Mouse (Mus musculus): ENCODE data around the gene Orc1. TPM values are rescaled to one million over a fixed set of nuclear protein-coding genes. Genes with fewer than 3 reads are reported as not detected.

The Orc1 gene
- polyA plus RNA-seq (2012; ENCODE audit: insufficient read depth, insufficient read length, low replicate concordance, missing spikeins) = not detected in 2 replicates

DNA sequence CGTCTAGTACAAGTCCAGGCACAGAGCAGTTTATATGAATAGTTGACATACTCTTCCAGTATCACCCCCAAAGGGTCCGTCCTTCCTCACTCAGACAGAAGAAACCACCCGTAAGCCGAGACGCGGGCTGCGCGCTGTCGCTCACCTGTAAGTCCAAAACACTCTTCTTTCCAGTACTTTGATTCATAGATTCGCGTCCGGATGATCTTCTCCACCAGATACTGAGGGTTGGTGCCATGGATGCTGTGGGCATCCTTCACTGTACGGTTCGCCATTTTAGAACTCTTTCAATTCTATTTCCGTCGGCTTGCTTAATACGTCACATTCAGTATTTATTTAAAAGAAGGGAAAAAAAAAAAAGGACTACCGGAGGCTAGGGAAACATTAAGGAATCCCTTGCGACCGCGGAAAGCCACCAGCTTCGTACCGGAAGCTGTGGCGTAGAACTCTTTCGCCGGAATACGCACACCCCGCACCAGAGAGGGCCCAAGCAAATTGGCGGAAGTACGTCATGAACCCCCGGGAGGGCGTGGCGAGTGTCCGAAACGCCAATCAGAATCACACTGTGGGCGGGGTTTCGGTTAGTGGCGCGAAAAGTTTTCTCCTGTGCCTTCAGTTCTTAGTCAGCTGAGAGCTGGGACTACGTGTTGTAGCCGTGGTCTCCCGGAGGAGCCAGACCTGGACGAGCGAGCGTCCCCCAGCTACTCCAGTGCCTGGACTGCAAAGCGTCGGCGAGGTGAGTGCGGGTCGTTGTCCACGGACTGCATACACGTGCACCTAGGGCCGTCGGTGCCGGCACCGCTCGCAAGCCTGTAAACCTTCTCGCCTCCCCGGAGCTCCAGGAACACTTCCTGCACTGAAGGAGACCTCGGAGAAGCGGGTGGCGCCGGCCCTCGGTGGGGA lies at the start of gene Orc1, which contains the start of gene Prpf38a:
Gene Orc1 (plus strand): TSS at position 584 of the 903 bp plus-strand sequence.
Gene Prpf38a (minus strand): TSS at position 497 of the 903 bp plus-strand sequence.
- WGBS = under 1% methylated on average over 64 of the region's 64 CpGs
- peak within 1 kb of the TSS; percentile 85 for H3K4me3 ChIP-seq (ENCODE audit: insufficient read depth, low read depth, low read length)
- no peak for TF ChIP-seq CTCF (IDR thresholded peaks at IDR 0.05; ENCODE audit: insufficient read depth, low read depth, low read length)
- peak; percentile 46; the same call in 1 of the 2 replicates for TF ChIP-seq POLR2A (IDR thresholded peaks at IDR 0.05; ENCODE audit: insufficient read depth, low read depth, low read length)
- peak within 1 kb of the TSS; percentile 64; the same call in 1 of the 2 replicates for H3K27ac ChIP-seq (ENCODE audit: insufficient read depth, low read depth, low read length)
- peaks cover 12% of the 10 kb centered on the region for H3K4me1 ChIP-seq (ENCODE audit: control insufficient read depth, insufficient read depth, low read length)

DNA sequence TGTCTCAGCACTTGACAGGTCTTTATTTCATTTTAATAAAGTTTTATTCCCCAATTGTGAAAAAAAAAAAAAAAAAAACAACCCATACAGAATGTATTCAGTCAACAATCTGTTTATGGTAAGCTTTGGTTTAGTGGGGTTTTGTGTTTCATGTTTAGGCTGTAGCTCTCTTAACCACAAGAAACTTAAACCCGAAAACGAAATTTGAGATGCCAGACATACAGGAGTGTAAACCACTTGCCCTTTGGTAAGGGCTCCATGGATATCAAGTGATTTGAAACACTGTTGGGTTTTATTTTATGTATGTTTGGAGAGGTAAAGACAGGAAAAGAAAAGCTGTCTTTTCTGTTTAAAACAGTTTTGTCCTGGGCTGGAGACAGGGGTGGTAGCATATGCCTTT lies 39.5 kb upstream of the Orc1 start:
- no peak overlapping the region for H3K4me3 ChIP-seq (ENCODE audit: insufficient read depth, low read depth, low read length)
- WGBS = 96% methylated on average over 2 of the region's 2 CpGs
- no peak overlapping the region for H3K27ac ChIP-seq (ENCODE audit: insufficient read depth, low read depth, low read length)

GRCm38 (mm10) chr4:108565026-108565425 lies 14.2 kb upstream of the Orc1 start:
- Histone ChIP-seq H3K27ac (ENCODE audit: insufficient read depth, low read depth, low read length) (no peak overlapping the region), H3K4me1 (ENCODE audit: control insufficient read depth, insufficient read depth, low read length) (no peaks in the 10 kb centered on the region), H3K4me3 (ENCODE audit: insufficient read depth, low read depth, low read length) (no peak overlapping the region)
- 51% methylated on average over 1 of the region's 1 CpGs for WGBS
- TF ChIP-seq POLR2A (IDR thresholded peaks at IDR 0.05; ENCODE audit: insufficient read depth, low read depth, low read length) (no peak), CTCF (IDR thresholded peaks at IDR 0.05; ENCODE audit: insufficient read depth, low read depth, low read length) (no peak)

More for the DNA sequence above, 39.5 kb upstream of the Orc1 start:
- TF ChIP-seq POLR2A (IDR thresholded peaks at IDR 0.05; ENCODE audit: insufficient read depth, low read depth, low read length) (no peak), CTCF (IDR thresholded peaks at IDR 0.05; ENCODE audit: insufficient read depth, low read depth, low read length) (no peak)
- H3K4me1 ChIP-seq (ENCODE audit: control insufficient read depth, insufficient read depth, low read length) = no peaks in the 10 kb centered on the region; the same call in 1 of the 2 replicates

- 93% methylated on average over 3 of the region's 3 CpGs for WGBS
- Histone ChIP-seq H3K27ac (ENCODE audit: insufficient read depth, low read depth, low read length) (no peak overlapping the region), H3K4me1 (ENCODE audit: control insufficient read depth, insufficient read depth, low read length) (peaks cover 3% of the 10 kb centered on the region; the same call in 1 of the 2 replicates), H3K4me3 (ENCODE audit: insufficient read depth, low read depth, low read length) (no peak overlapping the region)
- TF ChIP-seq POLR2A (IDR thresholded peaks at IDR 0.05; ENCODE audit: insufficient read depth, low read depth, low read length) (no peak), CTCF (IDR thresholded peaks at IDR 0.05; ENCODE audit: insufficient read depth, low read depth, low read length) (no peak)
Observed at GRCm38 (mm10) chr4:108572644-108573043, 6.6 kb upstream of the Orc1 start.

DNA sequence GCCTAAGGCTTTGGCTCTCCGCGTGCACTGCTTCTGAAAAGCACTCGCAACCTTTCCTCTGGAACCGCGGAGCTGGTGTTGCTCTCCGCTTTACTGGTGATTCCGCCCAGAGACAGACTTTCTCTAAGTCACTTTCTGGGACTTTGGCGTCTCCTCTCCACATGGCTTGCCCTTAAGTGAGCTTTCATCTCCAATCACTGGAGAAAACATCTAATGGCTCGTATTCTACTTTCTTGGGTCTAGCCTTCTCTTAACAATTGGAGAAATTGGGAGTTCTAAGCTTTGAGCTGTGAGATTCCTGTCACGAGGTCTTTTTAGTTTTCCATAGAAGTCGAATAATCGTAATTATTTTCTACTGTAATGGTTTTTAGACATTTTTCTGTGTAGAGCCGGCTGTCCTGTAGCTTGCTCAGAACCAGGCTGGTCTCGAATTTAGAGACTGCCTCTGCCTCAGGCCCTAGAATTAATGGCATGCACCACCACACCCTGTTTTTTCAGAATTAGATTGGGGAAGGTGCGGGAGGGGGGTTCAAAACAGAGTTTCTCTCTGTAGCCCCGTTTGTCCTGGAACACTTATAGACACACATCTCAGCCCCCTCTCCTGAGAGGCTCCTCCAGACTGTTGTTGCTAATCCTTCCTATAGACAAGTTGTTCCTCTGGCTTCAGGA lies 654 bp downstream of the Orc1 start:
- Histone ChIP-seq H3K27ac (ENCODE audit: insufficient read depth, low read depth, low read length) (no peak overlapping the region), H3K4me3 (ENCODE audit: insufficient read depth, low read depth, low read length) (peak overlapping the region; percentile 85), H3K4me1 (ENCODE audit: control insufficient read depth, insufficient read depth, low read length) (peaks cover 12% of the 10 kb centered on the region)
- WGBS = under 1% methylated on average over 16 of the region's 16 CpGs
- TF ChIP-seq CTCF (IDR thresholded peaks at IDR 0.05; ENCODE audit: insufficient read depth, low read depth, low read length) (no peak), POLR2A (IDR thresholded peaks at IDR 0.05; ENCODE audit: insufficient read depth, low read depth, low read length) (no peak)

DNA sequence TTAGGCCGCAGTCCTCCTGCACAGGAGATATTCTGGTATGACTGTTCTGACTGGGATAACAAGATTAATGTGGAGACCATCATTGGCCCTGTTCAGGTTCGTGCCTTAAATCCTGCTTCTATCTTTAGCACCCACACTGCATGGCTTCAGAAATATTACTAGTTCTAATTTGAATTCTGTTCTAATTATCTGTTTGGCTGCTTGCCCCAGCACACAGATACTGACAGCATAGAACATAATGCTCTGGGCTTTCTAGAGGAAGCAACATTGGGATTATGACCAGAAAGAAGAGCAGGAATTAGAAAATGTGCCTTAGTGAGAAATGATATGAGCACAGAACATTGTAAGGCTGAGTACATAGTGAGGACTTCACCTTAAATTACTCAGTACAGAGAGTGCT lies 14.2 kb downstream of the Orc1 start:
- Histone ChIP-seq H3K4me3 (ENCODE audit: insufficient read depth, low read depth, low read length) (no peak overlapping the region), H3K27ac (ENCODE audit: insufficient read depth, low read depth, low read length) (no peak overlapping the region), H3K4me1 (ENCODE audit: control insufficient read depth, insufficient read depth, low read length) (no peaks in the 10 kb centered on the region)
- no peak for TF ChIP-seq CTCF (IDR thresholded peaks at IDR 0.05; ENCODE audit: insufficient read depth, low read depth, low read length)
- no peak for TF ChIP-seq POLR2A (IDR thresholded peaks at IDR 0.05; ENCODE audit: insufficient read depth, low read depth, low read length)
- 68% methylated on average over 2 of the region's 2 CpGs for WGBS

DNA sequence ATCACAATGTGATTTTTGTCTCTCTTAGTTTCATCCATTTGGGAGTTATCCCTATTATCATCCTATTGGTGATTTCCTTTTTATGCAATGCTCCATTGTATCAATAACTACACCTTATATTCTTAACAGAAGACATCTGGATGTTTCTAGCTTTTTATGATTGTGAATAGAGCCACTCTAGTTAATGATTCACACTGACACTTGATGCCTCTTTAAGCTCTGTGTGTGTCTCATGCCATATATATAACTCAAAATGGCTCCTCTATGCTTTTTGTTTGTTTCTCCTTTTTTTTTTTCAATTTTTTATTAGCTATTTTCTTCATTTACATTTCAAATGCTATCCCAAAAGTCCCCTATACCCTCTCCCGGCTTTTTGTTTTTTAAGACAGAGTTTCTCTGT lies 16.6 kb downstream of the Orc1 start:
- H3K4me1 ChIP-seq (ENCODE audit: control insufficient read depth, insufficient read depth, low read length) = no peaks in the 10 kb centered on the region
- WGBS = 85% methylated on average over 1 of the region's 1 CpGs
- H3K27ac ChIP-seq (ENCODE audit: insufficient read depth, low read depth, low read length) = no peak overlapping the region
- TF ChIP-seq CTCF (IDR thresholded peaks at IDR 0.05; ENCODE audit: insufficient read depth, low read depth, low read length) (no peak), POLR2A (IDR thresholded peaks at IDR 0.05; ENCODE audit: insufficient read depth, low read depth, low read length) (no peak)
- H3K4me3 ChIP-seq (ENCODE audit: insufficient read depth, low read depth, low read length) = no peak overlapping the region

DNA sequence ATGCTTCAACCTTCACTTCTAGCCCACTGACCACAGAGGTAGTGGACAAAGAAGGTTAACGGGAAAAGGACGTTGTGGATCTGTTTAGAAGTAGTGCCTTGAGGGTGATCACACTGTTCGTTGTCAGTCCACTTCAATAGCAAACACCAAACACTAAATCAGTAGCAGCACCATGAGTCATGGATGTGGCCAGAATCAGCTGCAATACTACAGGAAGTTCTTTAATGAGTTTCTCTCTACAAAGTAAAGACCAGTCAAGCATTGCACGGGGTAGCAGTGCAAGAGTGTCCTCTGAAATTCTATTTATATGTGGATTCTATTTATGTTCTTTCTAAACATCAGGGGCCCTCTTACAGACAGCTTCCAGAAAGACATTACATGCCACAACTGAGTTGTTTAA lies 19.1 kb downstream of the Orc1 start:
- WGBS = 79% methylated on average over 4 of the region's 4 CpGs
- TF ChIP-seq CTCF (IDR thresholded peaks at IDR 0.05; ENCODE audit: insufficient read depth, low read depth, low read length) (no peak), POLR2A (IDR thresholded peaks at IDR 0.05; ENCODE audit: insufficient read depth, low read depth, low read length) (no peak)

GRCm38 (mm10) chr4:108601870-108602269 lies 22.6 kb downstream of the Orc1 start:
- 95% methylated on average over 7 of the region's 7 CpGs for WGBS
- Histone ChIP-seq H3K27ac (ENCODE audit: insufficient read depth, low read depth, low read length) (no peak overlapping the region), H3K4me3 (ENCODE audit: insufficient read depth, low read depth, low read length) (no peak overlapping the region), H3K4me1 (ENCODE audit: control insufficient read depth, insufficient read depth, low read length) (no peaks in the 10 kb centered on the region)
- TF ChIP-seq POLR2A (IDR thresholded peaks at IDR 0.05; ENCODE audit: insufficient read depth, low read depth, low read length) = no peak
- no peak for TF ChIP-seq CTCF (IDR thresholded peaks at IDR 0.05; ENCODE audit: insufficient read depth, low read depth, low read length)

More for the DNA sequence above, 19.1 kb downstream of the Orc1 start:
- H3K4me3 ChIP-seq (ENCODE audit: insufficient read depth, low read depth, low read length) = no peak overlapping the region
- no peaks in the 10 kb centered on the region for H3K4me1 ChIP-seq (ENCODE audit: control insufficient read depth, insufficient read depth, low read length)
- no peak overlapping the region for H3K27ac ChIP-seq (ENCODE audit: insufficient read depth, low read depth, low read length)
